14 mouse cellular contexts compared by ENCODE assay signal in genomic region chr7:45153052-45153451, GRCm38 (mm10). TPM values are rescaled to one million over a fixed set of nuclear protein-coding genes. Genes with fewer than 3 reads are reported as not detected.
A peak's percentile ranks its signal among the peaks of the same experiment; 100 is the strongest.
DNase-seq lines count a peak whose midpoint lies in the region; ATAC-seq and TF ChIP-seq lines count a peak whose summit lies in the region.
"Not testable (repeated sequence)": the region's sequence is repeated elsewhere in the genome, so short reads cannot be mapped to it uniquely, and the experiment has no call there.
"Had no signal": no experiment of that assay in that cellular context is flagged by ENCODE, and none has a peak within 500 bp of the region (broad histone marks: within the 10 kb centered on the region; RNA-seq: fewer than 3 reads in every experiment).

No protein-coding gene starts in this region.

- H3K27ac ChIP-seq in forebrain, embryonic 10.5 days; heart, embryonic 14.5 days (replicated peaks in 1 of 2; ENCODE audit: control insufficient read depth in 1 of 2, insufficient read depth in 1 of 2, low read depth in 2 of 2, low read length in 2 of 2); intestine, embryonic 15.5 days; limb, embryonic 13.5 days; liver, postnatal 0 days (ENCODE audit: low read depth); midbrain, embryonic 13.5 days: not testable (repeated sequence)

- TF ChIP-seq CTCF in G1E (IDR thresholded peaks at IDR 0.05; ENCODE audit: low read depth, low read length); liver, postnatal 0 days (IDR thresholded peaks at IDR 0.05; ENCODE audit: low read depth): not testable (repeated sequence)

- DNase-seq in G1E (ENCODE audit: low spot score); forebrain, embryonic 10.5 days (ENCODE audit: extremely low spot score, low spot score); liver, postnatal 0 days: not testable (repeated sequence)

- ATAC-seq in G1E (ENCODE audit: extremely low read depth, insufficient number of reproducible peaks, low FRiP score, poor library complexity, severe bottlenecking); heart, embryonic 14.5 days (ENCODE audit: insufficient number of reproducible peaks, insufficient read depth, low FRiP score, low read depth); intestine, embryonic 15.5 days; limb, embryonic 13.5 days (ENCODE audit: low FRiP score, low read depth); liver, postnatal 0 days; midbrain, embryonic 13.5 days: not testable (repeated sequence)

- H3K4me2 ChIP-seq in heart, embryonic 14.5 days (ENCODE audit: low read length): peak overlapping the region; percentile 74; the same call in 1 of the 2 replicates
- peak overlapping the region; percentile 66 for H3K4me2 ChIP-seq in intestine, embryonic 15.5 days (replicated peaks)
- H3K4me2 ChIP-seq in limb, embryonic 13.5 days (replicated peaks): peak overlapping the region; percentile 80
- peak overlapping the region; percentile 97 for H3K4me2 ChIP-seq in liver, postnatal 0 days (ENCODE audit: low read depth, low read length)
- H3K4me2 ChIP-seq in midbrain, embryonic 13.5 days (replicated peaks): not testable (repeated sequence)

- H3K36me3 ChIP-seq in G1E (replicated peaks): peaks cover 69% of the 10 kb centered on the region
- peaks cover 17% of the 10 kb centered on the region for H3K36me3 ChIP-seq in forebrain, embryonic 10.5 days (replicated peaks)
- peaks cover 18% of the 10 kb centered on the region for H3K36me3 ChIP-seq in heart, embryonic 14.5 days (ENCODE audit: control insufficient read depth, insufficient read depth, low read length)
- H3K36me3 ChIP-seq in intestine, embryonic 15.5 days; liver, postnatal 0 days (replicated peaks; ENCODE audit: insufficient read depth, low read length): not testable (repeated sequence)
- H3K36me3 ChIP-seq in limb, embryonic 13.5 days: peaks cover 18% of the 10 kb centered on the region
- H3K36me3 ChIP-seq in midbrain, embryonic 13.5 days: peaks cover 13% of the 10 kb centered on the region

- TF ChIP-seq EP300 in liver, postnatal 0 days (IDR thresholded peaks at IDR 0.05; ENCODE audit: low read depth): not testable (repeated sequence)

- H3K4me1 ChIP-seq in G1E (ENCODE audit: insufficient read depth, low read depth, low read length): peaks cover 45% of the 10 kb centered on the region
- H3K4me1 ChIP-seq in forebrain, embryonic 10.5 days: peaks cover 45% of the 10 kb centered on the region
- not testable (repeated sequence) for H3K4me1 ChIP-seq in heart, embryonic 14.5 days (ENCODE audit: control insufficient read depth in 2 of 2, insufficient read depth in 2 of 2, low read length in 2 of 2)
- H3K4me1 ChIP-seq in intestine, embryonic 15.5 days (replicated peaks): peaks cover 26% of the 10 kb centered on the region
- H3K4me1 ChIP-seq in limb, embryonic 13.5 days: peaks cover 35% of the 10 kb centered on the region
- peaks cover 21% of the 10 kb centered on the region for H3K4me1 ChIP-seq in liver, postnatal 0 days (ENCODE audit: insufficient read depth)
- H3K4me1 ChIP-seq in midbrain, embryonic 13.5 days (replicated peaks): peaks cover 32% of the 10 kb centered on the region

- not testable (repeated sequence) for H3K27me3 ChIP-seq in G1E (ENCODE audit: insufficient read depth, low read length); forebrain, embryonic 10.5 days (ENCODE audit: poor library complexity, severe bottlenecking); heart, embryonic 14.5 days (ENCODE audit: control insufficient read depth, insufficient read depth, low read length); intestine, embryonic 15.5 days (replicated peaks); limb, embryonic 13.5 days; liver, postnatal 0 days (ENCODE audit: insufficient read depth, low read length); midbrain, embryonic 13.5 days

- not testable (repeated sequence) for H3K9ac ChIP-seq in heart, embryonic 14.5 days (ENCODE audit: low read length); intestine, embryonic 15.5 days; limb, embryonic 13.5 days; liver, postnatal 0 days (replicated peaks); midbrain, embryonic 13.5 days (replicated peaks)

- not testable (repeated sequence) for H3K9me3 ChIP-seq in G1E (replicated peaks); forebrain, embryonic 10.5 days; heart, embryonic 14.5 days (ENCODE audit: control insufficient read depth, low read length); intestine, embryonic 15.5 days; limb, embryonic 13.5 days; liver, postnatal 0 days (ENCODE audit: low read length); midbrain, embryonic 13.5 days

- H3K4me3 ChIP-seq in G1E (ENCODE audit: low read depth, low read length): peak overlapping the region; percentile 81; the same call in 1 of the 2 replicates
- peak overlapping the region; percentile 74; the same call in 1 of the 2 replicates for H3K4me3 ChIP-seq in forebrain, embryonic 10.5 days
- not testable (repeated sequence) for H3K4me3 ChIP-seq in heart, embryonic 14.5 days (ENCODE audit: control insufficient read depth in 1 of 2, insufficient read depth in 1 of 2, low read depth in 1 of 2, low read length in 2 of 2); liver, postnatal 0 days (ENCODE audit: low read depth, low read length)
- peak overlapping the region; percentile 62; the same call in 1 of the 2 replicates for H3K4me3 ChIP-seq in intestine, embryonic 15.5 days (replicated peaks)
- H3K4me3 ChIP-seq in limb, embryonic 13.5 days: peak overlapping the region; percentile 64; the same call in 1 of the 2 replicates
- H3K4me3 ChIP-seq in midbrain, embryonic 13.5 days (replicated peaks): peak overlapping the region; percentile 62; the same call in 1 of the 2 replicates

- WGBS in forebrain, embryonic 10.5 days: 91% methylated on average over 2 of the region's 2 CpGs
- WGBS in heart, embryonic 14.5 days: 96% methylated on average over 2 of the region's 2 CpGs
- WGBS in intestine, embryonic 15.5 days: 87% methylated on average over 2 of the region's 2 CpGs
- 88% methylated on average over 2 of the region's 2 CpGs for WGBS in limb, embryonic 13.5 days
- 75% methylated on average over 2 of the region's 2 CpGs for WGBS in liver, postnatal 0 days (ENCODE audit: insufficient replicate concordance)
- 93% methylated on average over 2 of the region's 2 CpGs for WGBS in midbrain, embryonic 13.5 days

RNA-seq across cellular contexts. Expression of gene Pih1d1, which starts 1.1 kb away (rescaled TPM):
- total RNA-seq in G1E (2014; fragmentation: Nextera tagmentation) (82.8 and 124 TPM in 2 replicates), G1E (2017) (60.9 and 68.4 TPM in 2 replicates)
- 46.4 TPM in 2 replicates for polyA plus RNA-seq in G1E (2012)
- polyA plus RNA-seq in forebrain, embryonic 10.5 days (2016; fragmentation: Nextera tagmentation; extraction: Ambion mirVana): 98.5 and 99.6 TPM in 2 replicates
- polyA plus RNA-seq in heart, embryonic 14.5 days (2014; fragmentation: Nextera tagmentation; extraction: Ambion mirVana): 86.3 and 94.5 TPM in 2 replicates
- 94.1 and 98.9 TPM in 2 replicates for polyA plus RNA-seq in intestine, embryonic 15.5 days (2015; fragmentation: Nextera tagmentation; extraction: Ambion mirVana)
- polyA plus RNA-seq in limb, embryonic 13.5 days (2015; fragmentation: Nextera tagmentation; extraction: Ambion mirVana): 86.9 and 87.1 TPM in 2 replicates
- 37.6 and 37.8 TPM in 2 replicates for polyA plus RNA-seq in liver, postnatal 0 days (2015; fragmentation: Nextera tagmentation; extraction: Ambion mirVana)
- polyA plus RNA-seq in midbrain, embryonic 13.5 days (2015; fragmentation: Nextera tagmentation; extraction: Ambion mirVana): 93.0 and 96.0 TPM in 2 replicates

RNA-seq across cellular contexts. Expression of gene Aldh16a1, which starts 1.3 kb away (rescaled TPM):
- total RNA-seq in G1E (2014; fragmentation: Nextera tagmentation): 19.6 and 26.3 TPM in 2 replicates
- 33.8 and 34.7 TPM in 2 replicates for total RNA-seq in G1E (2017)
- polyA plus RNA-seq in G1E (2012): 110 and 133 TPM in 2 replicates
- polyA plus RNA-seq in forebrain, embryonic 10.5 days (2016; fragmentation: Nextera tagmentation; extraction: Ambion mirVana): 53.0 and 55.1 TPM in 2 replicates
- 27.8 and 31.2 TPM in 2 replicates for polyA plus RNA-seq in heart, embryonic 14.5 days (2014; fragmentation: Nextera tagmentation; extraction: Ambion mirVana)
- 79.0 and 87.3 TPM in 2 replicates for polyA plus RNA-seq in intestine, embryonic 15.5 days (2015; fragmentation: Nextera tagmentation; extraction: Ambion mirVana)
- 45.1 and 46.4 TPM in 2 replicates for polyA plus RNA-seq in limb, embryonic 13.5 days (2015; fragmentation: Nextera tagmentation; extraction: Ambion mirVana)
- 26.8 and 29.6 TPM in 2 replicates for polyA plus RNA-seq in liver, postnatal 0 days (2015; fragmentation: Nextera tagmentation; extraction: Ambion mirVana)
- 24.7 and 27.2 TPM in 2 replicates for polyA plus RNA-seq in midbrain, embryonic 13.5 days (2015; fragmentation: Nextera tagmentation; extraction: Ambion mirVana)

RNA-seq across cellular contexts. Expression of gene Slc17a7, which starts 10.7 kb away (rescaled TPM):
- total RNA-seq in G1E (2014; fragmentation: Nextera tagmentation) (not detected in 2 replicates), G1E (2017) (0.06 and 0.11 TPM in 2 replicates)
- polyA plus RNA-seq in G1E (2012): 0.02 and 0.08 TPM in 2 replicates
- polyA plus RNA-seq in forebrain, embryonic 10.5 days (2016; fragmentation: Nextera tagmentation; extraction: Ambion mirVana): 0.95 and 1.2 TPM in 2 replicates
- 5.3 and 7.8 TPM in 2 replicates for polyA plus RNA-seq in heart, embryonic 14.5 days (2014; fragmentation: Nextera tagmentation; extraction: Ambion mirVana)
- polyA plus RNA-seq in intestine, embryonic 15.5 days (2015; fragmentation: Nextera tagmentation; extraction: Ambion mirVana): 0.13 and 0.15 TPM in 2 replicates
- 0.19 and 0.23 TPM in 2 replicates for polyA plus RNA-seq in limb, embryonic 13.5 days (2015; fragmentation: Nextera tagmentation; extraction: Ambion mirVana)
- polyA plus RNA-seq in liver, postnatal 0 days (2015; fragmentation: Nextera tagmentation; extraction: Ambion mirVana): not detected in 2 replicates
- polyA plus RNA-seq in midbrain, embryonic 13.5 days (2015; fragmentation: Nextera tagmentation; extraction: Ambion mirVana): 0.34 and 1.8 TPM in 2 replicates
- total RNA-seq: megakaryocyte, adult 5-6 weeks had no signal
- polyA plus RNA-seq: stomach, postnatal 0 days had no signal

RNA-seq across cellular contexts. Expression of gene Flt3l, which starts 16.8 kb away (rescaled TPM):
- 75.7 and 76.5 TPM in 2 replicates for total RNA-seq in G1E (2014; fragmentation: Nextera tagmentation)
- total RNA-seq in G1E (2017): 41.0 and 48.6 TPM in 2 replicates
- 31.7 and 38.8 TPM in 2 replicates for polyA plus RNA-seq in G1E (2012)
- polyA plus RNA-seq in forebrain, embryonic 10.5 days (2016; fragmentation: Nextera tagmentation; extraction: Ambion mirVana): 1.1 and 1.4 TPM in 2 replicates
- 1.3 and 1.4 TPM in 2 replicates for polyA plus RNA-seq in heart, embryonic 14.5 days (2014; fragmentation: Nextera tagmentation; extraction: Ambion mirVana)
- polyA plus RNA-seq in intestine, embryonic 15.5 days (2015; fragmentation: Nextera tagmentation; extraction: Ambion mirVana): 1.8 and 2.0 TPM in 2 replicates
- polyA plus RNA-seq in limb, embryonic 13.5 days (2015; fragmentation: Nextera tagmentation; extraction: Ambion mirVana): 1.0 and 1.2 TPM in 2 replicates
- 2.0 and 2.3 TPM in 2 replicates for polyA plus RNA-seq in liver, postnatal 0 days (2015; fragmentation: Nextera tagmentation; extraction: Ambion mirVana)
- 0.82 and 1.3 TPM in 2 replicates for polyA plus RNA-seq in midbrain, embryonic 13.5 days (2015; fragmentation: Nextera tagmentation; extraction: Ambion mirVana)

RNA-seq across cellular contexts. Expression of gene Gm45713, which starts 17.0 kb away (rescaled TPM):
- total RNA-seq in G1E (2014; fragmentation: Nextera tagmentation) (not detected in 2 replicates), G1E (2017) (0.16 and 0.23 TPM in 2 replicates)
- polyA plus RNA-seq in G1E (2012): 1.0 and 1.3 TPM in 2 replicates
- polyA plus RNA-seq in forebrain, embryonic 10.5 days (2016; fragmentation: Nextera tagmentation; extraction: Ambion mirVana): 0.11 and 0.27 TPM in 2 replicates
- polyA plus RNA-seq in heart, embryonic 14.5 days (2014; fragmentation: Nextera tagmentation; extraction: Ambion mirVana): 0.34 and 0.58 TPM in 2 replicates
- polyA plus RNA-seq in intestine, embryonic 15.5 days (2015; fragmentation: Nextera tagmentation; extraction: Ambion mirVana): 0.24 and 0.28 TPM in 2 replicates
- polyA plus RNA-seq in limb, embryonic 13.5 days (2015; fragmentation: Nextera tagmentation; extraction: Ambion mirVana): 0.60 and 0.75 TPM in 2 replicates
- 0.27 and 0.70 TPM in 2 replicates for polyA plus RNA-seq in liver, postnatal 0 days (2015; fragmentation: Nextera tagmentation; extraction: Ambion mirVana)
- 0.24 TPM in 1 of 2 replicates, not detected in the other for polyA plus RNA-seq in midbrain, embryonic 13.5 days (2015; fragmentation: Nextera tagmentation; extraction: Ambion mirVana)
- total RNA-seq: adrenal gland, adult 18-20 months; heart, postnatal 25 days; layer of hippocampus, postnatal 10 days; left cerebral cortex, postnatal 10 days; megakaryocyte, adult 5-6 weeks had no signal
- polyA plus RNA-seq: forebrain, embryonic 16.5 days had no signal
